Mouse (Mus musculus) heart, embryonic 11.5 days (tissue): ENCODE data around the gene Il18bp. TPM values are rescaled to one million over a fixed set of nuclear protein-coding genes. Genes with fewer than 3 reads are reported as not detected.

Experiments
- ATAC-seq: fragments of 200-750 bp; cut with Nextera tagmentation; replicated peaks from 2 replicates; pipeline ENCODE4 v1.8.0; 2017; ENCODE audit warnings: moderate library complexity; ENCODE audit not compliant: insufficient number of reproducible peaks, low FRiP score, low TSS enrichment
- H3K27ac ChIP-seq: fragments of 300-500 bp; sonication (generic); 2 replicates; pipeline ENCODE4 v1.5.1; 2014; ENCODE audit warnings: mild to moderate bottlenecking, low read depth, low read length
- H3K27me3 ChIP-seq: fragments of 300-500 bp; sonication (generic); 2 replicates; pipeline ENCODE4 v1.6.1; 2014; ENCODE audit warnings: mild to moderate bottlenecking, low read length, mixed read lengths; ENCODE audit not compliant: control insufficient read depth, insufficient read depth
- H3K36me3 ChIP-seq: fragments of 300-500 bp; sonication (generic); 2 replicates; pipeline ENCODE4 v1.6.1; 2014; ENCODE audit warnings: mild to moderate bottlenecking, low read length, moderate library complexity, mixed read lengths; ENCODE audit not compliant: control insufficient read depth, insufficient read depth
- H3K4me1 ChIP-seq: fragments of 300-500 bp; sonication (generic); 2 replicates; pipeline ENCODE4 v1.6.1; 2014; ENCODE audit warnings: low read length; ENCODE audit not compliant: control insufficient read depth, insufficient read depth
- H3K4me2 ChIP-seq: fragments of 300-500 bp; sonication (generic); 2 replicates; pipeline ENCODE4 v1.6.1; 2014; ENCODE audit warnings: mild to moderate bottlenecking, moderate library complexity
- H3K4me3 ChIP-seq: fragments of 300-500 bp; sonication (generic); 2 replicates; pipeline ENCODE4 v1.5.1; 2014; ENCODE audit warnings: low read depth, low read length
- H3K9ac ChIP-seq: fragments of 300-500 bp; sonication (generic); 2 replicates; pipeline ENCODE4 v1.6.1; 2014; ENCODE audit warnings: mild to moderate bottlenecking, low read depth, low read length, moderate library complexity
- H3K9me3 ChIP-seq: fragments of 300-500 bp; sonication (generic); replicated peaks from 2 replicates; pipeline ENCODE4 v1.6.1; 2016; ENCODE audit warnings: low read length; ENCODE audit not compliant: control insufficient read depth
- WGBS: fragments of 180-500 bp; shearing (Covaris S2); extraction: QIAGEN DNeasy Blood & Tissue Kit; methylation state at CpG from one replicate; pipeline ENCODE4 v1.1.7; 2014; ENCODE audit not compliant: insufficient replicate concordance; 5-methylcytosine and 5-hydroxymethylcytosine counted together
- polyA plus RNA-seq: library from polyadenylated mRNA; unstranded; fragments of >200 nt; fragmentation: Nextera tagmentation; extraction: Ambion mirVana; gene quantifications from 2 replicates; pipeline ENCODE4 v1.2.1, GENCODE M21; 2014

The Il18bp gene
- polyA plus RNA-seq, 1 experiment from 2014 or later: 1.4 TPM

DNA sequence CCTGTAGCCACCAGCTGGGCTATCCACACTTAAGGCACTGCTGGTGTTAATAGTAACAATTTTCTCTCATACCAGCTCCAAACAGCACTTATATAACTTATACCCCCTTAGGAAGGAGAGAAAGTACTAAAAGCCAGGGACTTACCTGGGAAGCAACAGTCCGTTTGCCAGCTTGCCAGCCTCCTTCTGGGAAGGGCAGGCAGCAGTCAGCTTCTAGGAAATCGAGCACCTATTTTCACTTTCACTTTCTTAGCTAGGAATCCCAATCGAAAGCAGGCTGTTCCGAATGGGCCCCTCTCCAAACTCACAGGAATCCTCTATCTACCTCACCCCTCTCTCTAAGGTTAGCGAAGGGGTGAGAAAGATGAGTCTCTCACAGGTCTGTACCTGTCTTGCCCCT is 1.0 kb downstream of the Il18bp start:
- Histone ChIP-seq H3K36me3 (peaks cover 52% of the 10 kb centered on the region), H3K4me3 (no peak overlapping the region), H3K4me2 (no peak overlapping the region), H3K9ac (no peak overlapping the region), H3K27me3 (no peaks in the 10 kb centered on the region), H3K27ac (no peak overlapping the region), H3K9me3 (no peaks in the 10 kb centered on the region), H3K4me1 (no peaks in the 10 kb centered on the region)
- 79% methylated on average over 5 of the region's 5 CpGs for WGBS
- ATAC-seq: no peak

DNA sequence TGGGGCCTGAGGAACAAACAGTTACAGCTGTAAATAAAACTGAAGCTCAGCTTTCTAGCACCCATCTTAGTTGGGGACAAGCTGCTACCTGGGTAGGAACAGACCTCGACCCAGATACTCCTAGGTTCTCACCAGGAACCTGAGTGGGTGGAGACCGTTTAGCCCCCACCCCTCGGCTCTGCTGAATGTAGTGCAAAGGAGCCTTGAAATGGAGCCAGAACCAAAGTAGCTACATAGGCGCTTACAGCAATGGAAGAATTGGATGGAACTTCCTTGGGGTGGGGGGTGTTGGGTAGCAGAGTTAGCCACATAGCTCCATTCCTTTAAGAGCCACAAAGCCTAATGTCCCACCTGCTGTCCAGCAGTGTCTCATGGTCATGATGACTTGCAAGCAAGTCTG is 1.6 kb downstream of the Il18bp start:
- Histone ChIP-seq H3K9ac (no peak overlapping the region), H3K4me1 (no peaks in the 10 kb centered on the region), H3K27ac (no peak overlapping the region), H3K27me3 (no peaks in the 10 kb centered on the region), H3K9me3 (no peaks in the 10 kb centered on the region), H3K4me3 (no peak overlapping the region), H3K4me2 (no peak overlapping the region), H3K36me3 (peaks cover 52% of the 10 kb centered on the region)
- 88% methylated on average over 4 of the region's 4 CpGs for WGBS
- ATAC-seq: no peak

DNA sequence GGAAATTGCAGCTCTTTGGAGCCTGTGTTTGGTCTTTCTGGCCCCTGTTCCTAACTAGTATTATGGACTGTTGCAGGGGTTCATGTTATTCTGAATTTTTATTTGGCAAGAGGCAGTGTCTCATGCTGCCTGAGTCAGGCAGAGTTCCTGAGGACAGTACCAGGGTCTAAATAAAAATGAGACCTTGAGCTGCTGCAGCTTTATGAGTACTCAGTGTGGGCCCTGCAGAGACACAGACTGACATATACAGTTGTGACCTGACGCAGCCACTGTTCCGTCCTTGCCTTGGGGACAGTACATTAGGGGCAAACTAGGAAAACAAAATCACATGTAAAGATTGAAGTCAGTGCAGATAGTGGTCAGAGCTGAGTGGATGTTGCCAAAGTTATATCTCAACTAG is 3.5 kb downstream of the Il18bp start:
- no peak for ATAC-seq
- Histone ChIP-seq H3K4me2 (no peak overlapping the region), H3K4me3 (no peak overlapping the region), H3K36me3 (peaks cover 59% of the 10 kb centered on the region), H3K4me1 (no peaks in the 10 kb centered on the region), H3K27me3 (no peaks in the 10 kb centered on the region), H3K27ac (no peak overlapping the region), H3K9me3 (no peaks in the 10 kb centered on the region), H3K9ac (no peak overlapping the region)
- WGBS: 85% methylated on average over 2 of the region's 2 CpGs

DNA sequence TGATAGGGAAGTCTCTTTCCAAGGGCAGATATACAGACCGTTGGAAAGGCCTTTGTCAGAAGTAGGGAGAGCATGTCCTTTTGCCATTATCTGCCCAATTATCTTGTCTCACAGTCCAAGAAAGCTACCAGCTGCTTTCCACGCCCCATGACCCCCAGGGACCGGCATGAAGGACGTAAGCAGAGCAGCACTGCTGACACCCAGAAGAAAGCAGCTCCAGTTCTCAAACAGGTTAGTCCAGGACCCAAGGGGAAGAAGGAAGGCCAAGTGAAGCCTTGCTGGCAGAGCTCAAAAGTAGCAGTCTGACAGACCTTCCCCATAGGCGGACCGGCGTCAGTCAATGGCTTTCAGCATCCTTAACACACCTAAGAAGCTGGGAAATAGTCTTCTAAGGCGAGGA is 5.1 kb downstream of the Il18bp start:
- Histone ChIP-seq H3K27me3 (no peaks in the 10 kb centered on the region), H3K4me2 (no peak overlapping the region), H3K9me3 (no peaks in the 10 kb centered on the region), H3K36me3 (peaks cover 72% of the 10 kb centered on the region), H3K4me1 (no peaks in the 10 kb centered on the region), H3K9ac (no peak overlapping the region), H3K27ac (no peak overlapping the region), H3K4me3 (no peak overlapping the region)
- no peak for ATAC-seq
- 85% methylated on average over 8 of the region's 8 CpGs for WGBS

DNA sequence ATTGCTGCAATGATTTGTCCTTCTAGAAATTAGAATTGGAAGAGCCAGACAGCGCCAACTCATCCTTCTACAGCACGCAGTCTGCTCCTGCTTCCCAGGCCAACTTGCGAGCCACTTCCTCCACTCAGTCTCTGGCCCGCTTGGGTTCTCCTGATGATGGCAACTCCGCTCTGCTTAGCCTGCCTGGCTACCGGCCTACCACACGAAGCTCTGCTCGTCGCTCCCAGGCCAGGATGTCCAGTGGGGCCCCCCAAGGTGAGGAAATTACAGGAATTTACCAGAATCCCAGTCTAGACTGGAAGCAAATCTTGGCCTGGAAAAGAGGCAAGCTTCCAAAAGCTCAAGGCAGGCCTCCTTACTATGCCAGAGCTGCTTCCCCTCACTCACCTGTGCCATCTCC is 6.6 kb downstream of the Il18bp start:
- H3K9ac ChIP-seq: no peak overlapping the region
- ATAC-seq: no peak
- whole genome bisulfite sequencing: 94% methylated on average over 9 of the region's 9 CpGs
- no peaks in the 10 kb centered on the region for H3K9me3 ChIP-seq
- H3K4me2 ChIP-seq: no peak overlapping the region
- no peaks in the 10 kb centered on the region for H3K4me1 ChIP-seq
- no peaks in the 10 kb centered on the region for H3K27me3 ChIP-seq
- H3K4me3 ChIP-seq: no peak overlapping the region
- H3K27ac ChIP-seq: no peak overlapping the region
- peaks cover 72% of the 10 kb centered on the region for H3K36me3 ChIP-seq

DNA sequence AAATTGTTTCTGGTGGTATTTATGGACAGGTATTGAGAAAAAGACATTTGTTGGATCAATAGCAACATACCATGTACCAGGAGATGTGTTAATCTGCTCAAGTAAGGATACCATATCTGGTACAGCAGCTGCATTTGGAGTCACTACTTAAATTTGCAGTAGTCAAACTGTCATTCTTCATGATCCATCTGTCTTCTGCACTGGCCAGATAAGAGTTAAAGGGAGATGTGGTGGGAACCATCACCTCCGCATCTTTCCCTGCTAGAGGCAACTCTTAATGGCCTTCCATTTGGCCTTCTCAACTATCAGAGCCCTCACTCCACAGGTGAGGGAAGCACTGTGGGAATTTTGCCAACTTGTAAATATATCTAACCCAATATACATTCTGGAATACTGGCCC is 12.0 kb downstream of the Il18bp start:
- 61% methylated on average over 1 of the region's 1 CpGs for WGBS
- Histone ChIP-seq H3K4me3 (no peak overlapping the region), H3K36me3 (peaks cover 40% of the 10 kb centered on the region), H3K4me1 (no peaks in the 10 kb centered on the region), H3K9ac (no peak overlapping the region), H3K27me3 (no peaks in the 10 kb centered on the region), H3K27ac (no peak overlapping the region), H3K9me3 (no peaks in the 10 kb centered on the region), H3K4me2 (no peak overlapping the region)
- no peak for ATAC-seq

DNA sequence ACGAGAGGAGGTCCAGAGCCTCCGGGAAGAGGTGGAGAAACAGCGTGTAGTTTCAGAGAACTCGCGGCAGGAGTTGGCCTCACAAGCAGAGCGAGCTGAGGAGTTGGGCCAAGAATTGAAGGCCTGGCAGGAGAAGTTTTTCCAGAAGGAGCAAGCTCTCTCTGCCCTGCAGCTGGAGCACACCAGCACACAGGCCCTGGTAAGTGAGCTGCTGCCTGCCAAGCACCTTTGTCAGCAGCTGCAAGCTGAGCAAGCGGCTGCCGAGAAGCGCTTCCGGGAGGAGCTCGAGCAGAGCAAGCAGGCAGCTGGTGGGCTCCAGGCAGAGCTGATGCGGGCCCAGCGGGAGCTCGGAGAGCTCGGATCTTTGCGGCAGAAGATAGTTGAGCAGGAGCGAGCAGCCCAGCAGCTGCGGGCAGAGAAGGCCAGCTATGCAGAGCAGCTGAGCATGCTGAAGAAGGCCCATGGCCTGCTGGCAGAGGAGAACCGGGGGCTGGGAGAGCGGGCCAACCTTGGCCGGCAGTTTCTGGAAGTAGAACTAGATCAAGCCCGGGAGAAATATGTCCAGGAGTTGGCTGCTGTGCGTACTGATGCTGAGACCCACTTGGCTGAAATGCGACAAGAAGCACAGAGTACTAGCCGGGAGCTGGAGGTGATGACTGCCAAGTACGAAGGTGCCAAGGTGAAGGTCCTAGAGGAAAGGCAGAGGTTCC is 17.4 kb downstream of the Il18bp start:
- Histone ChIP-seq H3K27me3 (no peaks in the 10 kb centered on the region), H3K4me3 (no peak overlapping the region), H3K27ac (no peak overlapping the region), H3K9me3 (no peaks in the 10 kb centered on the region), H3K4me1 (no peaks in the 10 kb centered on the region), H3K4me2 (no peak overlapping the region), H3K36me3 (peaks cover 51% of the 10 kb centered on the region), H3K9ac (no peak overlapping the region)
- 87% methylated on average over 26 of the region's 26 CpGs for WGBS
- ATAC-seq: no peak

DNA sequence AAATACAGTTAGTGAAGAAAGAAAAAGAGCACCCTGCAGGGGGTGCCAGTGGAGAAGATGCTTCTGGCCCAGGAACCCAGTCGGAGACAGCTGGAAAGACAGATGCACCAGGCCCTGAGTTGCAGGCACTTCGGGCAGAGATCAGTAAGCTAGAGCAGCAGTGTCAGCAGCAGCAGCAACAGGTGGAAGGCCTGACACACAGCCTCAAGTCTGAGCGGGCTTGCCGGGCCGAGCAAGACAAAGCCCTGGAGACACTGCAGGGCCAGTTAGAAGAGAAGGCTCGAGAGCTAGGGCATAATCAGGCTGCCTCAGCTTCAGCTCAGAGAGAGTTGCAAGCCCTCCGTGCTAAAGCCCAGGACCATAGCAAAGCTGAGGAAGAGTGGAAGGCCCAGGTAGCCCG is 18.2 kb downstream of the Il18bp start:
- no peaks in the 10 kb centered on the region for H3K27me3 ChIP-seq
- no peak overlapping the region for H3K9ac ChIP-seq
- H3K36me3 ChIP-seq: peaks cover 56% of the 10 kb centered on the region
- no peak overlapping the region for H3K4me2 ChIP-seq
- 94% methylated on average over 8 of the region's 8 CpGs for WGBS
- H3K4me1 ChIP-seq: no peaks in the 10 kb centered on the region
- no peak for ATAC-seq
- no peaks in the 10 kb centered on the region for H3K9me3 ChIP-seq
- H3K27ac ChIP-seq: no peak overlapping the region
- H3K4me3 ChIP-seq: no peak overlapping the region

DNA sequence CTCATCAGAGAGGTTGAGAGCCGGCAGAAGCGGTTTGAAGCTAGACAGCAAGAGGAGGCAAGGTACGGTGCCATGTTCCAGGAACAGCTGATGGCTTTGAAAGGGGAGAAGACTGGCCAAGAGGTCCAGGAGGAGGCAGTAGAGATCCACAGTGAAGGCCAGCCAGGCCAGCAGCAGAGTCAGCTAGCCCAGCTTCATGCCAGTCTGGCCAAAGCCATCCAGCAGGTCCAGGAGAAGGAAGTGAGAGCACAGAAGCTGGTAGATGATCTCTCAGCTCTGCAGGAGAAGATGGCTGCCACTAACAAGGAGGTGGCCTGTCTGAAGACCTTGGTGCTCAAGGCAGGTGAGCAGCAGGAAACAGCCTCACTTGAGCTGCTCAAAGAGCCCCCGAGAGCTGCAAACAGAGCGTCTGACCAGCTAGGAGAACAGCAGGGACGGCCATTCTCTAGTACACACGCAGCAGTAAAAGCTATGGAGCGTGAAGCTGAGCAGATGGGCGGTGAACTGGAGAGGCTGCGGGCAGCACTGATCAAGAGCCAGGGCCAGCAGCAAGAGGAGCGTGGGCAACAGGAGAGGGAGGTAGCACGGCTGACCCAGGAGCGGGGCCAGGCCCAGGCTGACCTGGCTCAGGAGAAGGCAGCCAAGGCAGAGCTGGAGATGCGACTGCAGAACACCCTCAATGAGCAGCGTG is 18.9 kb downstream of the Il18bp start:
- Histone ChIP-seq H3K9ac (no peak overlapping the region), H3K4me1 (no peaks in the 10 kb centered on the region), H3K4me2 (no peak overlapping the region), H3K9me3 (no peaks in the 10 kb centered on the region), H3K36me3 (peaks cover 62% of the 10 kb centered on the region), H3K4me3 (no peak overlapping the region), H3K27me3 (no peaks in the 10 kb centered on the region), H3K27ac (no peak overlapping the region)
- ATAC-seq: no peak
- 95% methylated on average over 15 of the region's 15 CpGs for WGBS
